Mouse (Mus musculus): ENCODE data around the gene Armh3. TPM values are rescaled to one million over a fixed set of nuclear protein-coding genes. Genes with fewer than 3 reads are reported as not detected.
"Not testable (repeated sequence)": the region's sequence is repeated elsewhere in the genome, so short reads cannot be mapped to it uniquely, and the experiment has no call there.

Armh3 gene
- polyA plus RNA-seq, 1 experiment from 2014 or later = 23.9 TPM

DNA sequence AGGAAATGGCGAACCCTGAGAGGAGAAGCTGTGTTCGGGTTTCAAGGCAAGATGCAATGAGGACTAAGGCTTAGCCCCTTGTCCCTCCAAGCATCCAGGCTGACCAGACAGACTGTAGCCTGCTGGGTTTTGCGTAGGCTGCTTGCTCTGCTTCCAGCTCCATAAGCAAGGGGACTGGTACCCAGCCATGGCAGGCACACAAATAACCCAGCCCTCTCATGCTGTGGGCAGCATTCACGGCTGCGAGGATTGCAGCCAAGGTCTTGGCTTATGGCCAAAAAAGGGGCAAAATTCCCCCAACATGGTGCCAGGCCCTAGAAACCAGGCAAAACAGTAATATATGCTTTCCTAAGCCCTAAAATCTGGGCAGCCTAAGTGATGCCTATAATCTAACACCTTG is 176.5 kb downstream of the Armh3 start:
- H3K9ac ChIP-seq = no peak overlapping the region
- H3K27ac ChIP-seq = no peak overlapping the region
- WGBS = 64% methylated on average over 5 of the region's 5 CpGs

DNA sequence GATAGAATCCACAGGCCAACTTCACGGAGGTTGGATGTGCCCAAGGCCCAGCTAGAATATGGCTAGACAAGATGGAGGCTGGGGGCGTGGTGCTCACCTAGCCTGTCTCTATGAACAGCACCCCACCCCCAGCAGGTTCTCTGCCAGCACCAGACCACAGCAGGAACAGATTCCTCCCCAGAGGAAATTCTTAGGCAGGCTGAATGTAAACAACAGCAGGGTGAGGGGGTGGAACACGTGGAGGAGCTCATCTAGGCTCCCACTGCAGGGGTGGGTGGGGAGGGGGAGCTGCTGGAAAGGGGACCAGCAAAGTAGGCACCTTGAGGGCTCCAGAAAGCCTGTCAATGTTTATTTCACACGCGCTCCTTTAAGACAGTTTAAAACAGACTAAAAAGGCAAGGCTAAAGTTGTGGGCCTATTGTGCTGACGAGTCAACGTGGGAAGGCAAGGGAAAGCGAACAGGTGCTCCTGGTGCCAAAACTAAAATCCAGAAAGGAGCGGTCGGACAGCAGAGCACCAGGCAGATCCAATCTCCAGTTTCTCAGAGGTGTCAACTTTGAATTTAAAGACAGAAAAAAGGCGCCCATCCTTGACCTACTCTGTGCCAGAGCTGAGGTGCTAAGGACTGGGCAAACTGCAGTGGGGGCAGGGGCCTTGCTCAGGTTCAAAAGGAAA is 180.3 kb downstream of the Armh3 start:
- peaks cover 23% of the 10 kb centered on the region for H3K27me3 ChIP-seq
- H3K36me3 ChIP-seq = peaks cover 14% of the 10 kb centered on the region; the same call in 1 of the 2 replicates
- H3K4me1 ChIP-seq (replicated peaks) = peaks cover 33% of the 10 kb centered on the region
- H3K9me3 ChIP-seq = no peaks in the 10 kb centered on the region
- no peak overlapping the region for H3K4me3 ChIP-seq
- no peak overlapping the region for H3K9ac ChIP-seq
- no peak overlapping the region for H3K27ac ChIP-seq
- WGBS = 77% methylated on average over 11 of the region's 11 CpGs
- H3K4me2 ChIP-seq = no peak overlapping the region
- no peak for ATAC-seq (ENCODE audit: low FRiP score)

More for the DNA sequence above, 176.5 kb downstream of the Armh3 start:
- H3K4me1 ChIP-seq (replicated peaks) = peaks cover 8% of the 10 kb centered on the region
- no peak overlapping the region for H3K4me3 ChIP-seq
- H3K4me2 ChIP-seq = no peak overlapping the region
- H3K27me3 ChIP-seq = 0 out of 2 replicates have a peak, but pooled peaks cover 3% of the 10 kb centered on the region
- H3K9me3 ChIP-seq = no peaks in the 10 kb centered on the region
- peaks cover 14% of the 10 kb centered on the region; the same call in 1 of the 2 replicates for H3K36me3 ChIP-seq
- no peak for ATAC-seq (ENCODE audit: low FRiP score)

DNA sequence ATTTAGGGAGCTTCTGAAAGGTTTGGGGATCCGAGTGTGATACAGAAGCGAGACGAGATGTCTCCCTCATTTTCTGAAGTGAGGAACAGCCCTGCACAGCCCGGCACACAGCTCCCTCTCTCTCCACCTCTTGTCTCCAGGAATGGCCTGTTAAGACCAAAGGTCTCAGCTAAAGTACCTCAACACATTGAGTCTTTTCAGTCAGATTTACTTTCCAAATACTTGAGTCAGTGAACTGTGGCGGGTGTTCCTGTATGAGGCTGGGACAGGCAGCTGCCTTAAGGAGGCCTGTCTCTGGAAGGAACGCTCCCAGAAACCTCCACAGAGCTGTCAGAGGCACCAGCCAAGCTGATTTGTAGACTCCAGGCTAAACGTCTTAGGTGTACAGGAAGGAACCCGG is 181.6 kb downstream of the Armh3 start:
- WGBS = 23% methylated on average over 8 of the region's 8 CpGs
- Histone ChIP-seq H3K4me1 (replicated peaks) (peaks cover 42% of the 10 kb centered on the region), H3K27ac (no peak overlapping the region), H3K36me3 (peaks cover 14% of the 10 kb centered on the region; the same call in 1 of the 2 replicates), H3K4me3 (no peak overlapping the region), H3K27me3 (peaks cover 23% of the 10 kb centered on the region), H3K9me3 (no peaks in the 10 kb centered on the region), H3K9ac (no peak overlapping the region), H3K4me2 (peak overlapping the region; percentile 87)
- ATAC-seq (ENCODE audit: low FRiP score) = no peak

DNA sequence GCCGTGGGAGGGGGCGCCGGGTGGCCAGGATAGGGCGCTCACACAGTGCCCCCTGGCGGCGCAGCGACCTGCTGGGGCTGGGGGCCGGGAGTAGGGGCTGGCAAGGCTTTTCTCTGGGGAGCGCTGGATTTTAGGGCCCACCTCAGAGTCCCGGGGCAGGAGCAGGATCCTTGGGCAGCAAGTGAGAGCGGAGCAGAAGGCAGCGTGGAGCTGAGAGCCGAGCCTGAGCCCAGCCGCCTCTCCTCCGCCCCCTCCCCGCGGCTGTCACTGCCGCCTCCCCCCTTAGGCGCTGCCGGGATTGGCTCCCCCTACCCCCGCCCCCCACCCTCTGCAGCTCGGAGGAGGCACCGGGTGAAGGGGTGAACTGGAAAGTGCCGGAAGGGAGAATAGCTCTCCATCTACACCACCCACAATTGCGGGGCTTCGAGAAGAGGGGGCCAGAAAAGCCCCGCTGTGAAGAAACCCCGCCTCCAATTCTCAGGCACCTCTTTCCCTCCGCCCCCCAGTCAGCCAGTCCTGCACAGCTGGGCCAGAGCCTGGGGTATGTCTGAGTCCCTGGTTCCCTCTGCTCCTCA is 182.4 kb downstream of the Armh3 start, which contains the start of gene Kcnip2:
TSS of gene Kcnip2 (minus strand) at position 231 of the 575 bp plus-strand sequence.
- Histone ChIP-seq H3K4me2 (peak within 1 kb of the TSS; percentile 87), H3K27ac (no peak within 1 kb of the TSS), H3K36me3 (peaks cover 14% of the 10 kb centered on the region; the same call in 1 of the 2 replicates), H3K9ac (peak within 1 kb of the TSS; percentile 75), H3K4me3 (peak within 1 kb of the TSS; percentile 46), H3K4me1 (replicated peaks) (peaks cover 46% of the 10 kb centered on the region), H3K9me3 (no peaks in the 10 kb centered on the region), H3K27me3 (peaks cover 23% of the 10 kb centered on the region)
- WGBS = 0% methylated on average over 20 of the region's 29 CpGs
- peak; percentile 37 for ATAC-seq (ENCODE audit: low FRiP score)

DNA sequence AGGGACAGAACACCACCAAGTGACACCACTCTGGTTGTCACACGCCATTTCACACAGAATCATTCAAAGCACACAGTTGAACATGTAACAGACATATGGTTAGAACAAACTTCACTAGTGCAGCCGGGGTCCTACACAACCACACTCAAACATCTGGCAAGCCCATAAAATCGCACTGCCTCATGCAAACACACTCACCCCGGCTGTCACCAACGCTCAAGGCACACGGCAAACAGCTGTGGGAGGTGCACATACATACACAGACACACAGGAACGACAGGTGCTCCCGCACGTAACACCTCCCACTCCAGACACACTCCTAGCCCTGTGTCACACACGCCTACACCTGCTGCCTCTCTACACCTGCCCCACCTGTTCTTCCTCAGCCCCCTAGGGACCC is 183.1 kb downstream of the Armh3 start:
- peak overlapping the region; percentile 75 for H3K9ac ChIP-seq
- peak overlapping the region; percentile 46 for H3K4me3 ChIP-seq
- WGBS = 63% methylated on average over 10 of the region's 10 CpGs
- ATAC-seq (ENCODE audit: low FRiP score) = no peak
- H3K36me3 ChIP-seq = peaks cover 14% of the 10 kb centered on the region; the same call in 1 of the 2 replicates
- H3K27ac ChIP-seq = no peak overlapping the region
- H3K4me2 ChIP-seq = peak overlapping the region; percentile 87
- no peaks in the 10 kb centered on the region for H3K9me3 ChIP-seq
- peaks cover 23% of the 10 kb centered on the region for H3K27me3 ChIP-seq
- H3K4me1 ChIP-seq (replicated peaks) = peaks cover 47% of the 10 kb centered on the region

DNA sequence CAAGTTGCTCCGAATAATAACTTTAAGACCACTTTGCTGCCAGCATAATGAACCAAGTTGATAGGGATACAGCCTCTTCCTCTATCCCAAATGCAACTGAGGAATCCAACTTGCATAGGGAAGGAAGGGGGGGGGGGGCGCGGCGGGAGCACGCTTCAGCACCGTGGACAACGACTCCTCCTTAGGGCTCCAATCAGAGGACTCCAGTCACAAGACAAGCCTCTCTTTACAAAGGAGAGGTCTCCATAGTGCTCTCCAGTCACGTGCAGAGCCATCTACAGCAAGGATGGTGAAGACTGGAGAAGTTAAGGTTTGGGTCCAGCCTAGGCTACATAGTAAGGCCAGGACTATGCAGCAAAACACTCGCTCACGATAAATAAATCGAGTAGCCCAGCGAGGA is 184.5 kb downstream of the Armh3 start:
- no peak for ATAC-seq (ENCODE audit: low FRiP score)
- H3K9ac ChIP-seq = no peak overlapping the region
- H3K9me3 ChIP-seq = no peaks in the 10 kb centered on the region
- H3K27ac ChIP-seq = no peak overlapping the region
- H3K36me3 ChIP-seq = peaks cover 6% of the 10 kb centered on the region; the same call in 1 of the 2 replicates
- 15% methylated on average over 11 of the region's 12 CpGs for WGBS
- peaks cover 47% of the 10 kb centered on the region for H3K4me1 ChIP-seq (replicated peaks)
- H3K27me3 ChIP-seq = peaks cover 23% of the 10 kb centered on the region
- H3K4me3 ChIP-seq = no peak overlapping the region
- H3K4me2 ChIP-seq = no peak overlapping the region

DNA sequence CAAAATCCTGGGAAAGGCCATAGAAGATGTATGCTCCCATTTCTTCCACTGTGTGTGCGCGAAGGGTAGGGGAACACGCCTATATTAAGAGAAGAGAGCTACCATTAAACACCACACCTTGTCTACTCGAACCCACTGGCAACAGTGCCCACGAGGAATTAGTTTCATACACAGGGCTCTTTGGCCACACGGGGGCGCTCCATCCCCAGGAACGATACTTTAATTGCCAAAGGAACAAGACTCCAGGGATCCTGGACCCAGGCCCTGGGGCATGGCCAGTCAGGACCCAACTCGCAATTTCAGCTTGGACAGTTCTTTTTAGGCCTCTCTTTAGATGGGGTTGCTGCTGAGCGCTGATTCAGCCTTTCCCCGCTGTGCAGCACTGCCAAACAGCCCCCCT is 185.0 kb downstream of the Armh3 start:
- no peaks in the 10 kb centered on the region for H3K9me3 ChIP-seq
- peak overlapping the region; percentile 71 for H3K4me2 ChIP-seq
- no peak overlapping the region for H3K4me3 ChIP-seq
- 4% methylated on average over 11 of the region's 11 CpGs for WGBS
- ATAC-seq (ENCODE audit: low FRiP score) = 0 out of 2 replicates have a peak, but pooled peaks have one; percentile 8
- no peak overlapping the region for H3K9ac ChIP-seq
- peaks cover 23% of the 10 kb centered on the region for H3K27me3 ChIP-seq
- H3K36me3 ChIP-seq = peaks cover under 1% of the 10 kb centered on the region; the same call in 1 of the 2 replicates
- no peak overlapping the region for H3K27ac ChIP-seq
- peaks cover 47% of the 10 kb centered on the region for H3K4me1 ChIP-seq (replicated peaks)

DNA sequence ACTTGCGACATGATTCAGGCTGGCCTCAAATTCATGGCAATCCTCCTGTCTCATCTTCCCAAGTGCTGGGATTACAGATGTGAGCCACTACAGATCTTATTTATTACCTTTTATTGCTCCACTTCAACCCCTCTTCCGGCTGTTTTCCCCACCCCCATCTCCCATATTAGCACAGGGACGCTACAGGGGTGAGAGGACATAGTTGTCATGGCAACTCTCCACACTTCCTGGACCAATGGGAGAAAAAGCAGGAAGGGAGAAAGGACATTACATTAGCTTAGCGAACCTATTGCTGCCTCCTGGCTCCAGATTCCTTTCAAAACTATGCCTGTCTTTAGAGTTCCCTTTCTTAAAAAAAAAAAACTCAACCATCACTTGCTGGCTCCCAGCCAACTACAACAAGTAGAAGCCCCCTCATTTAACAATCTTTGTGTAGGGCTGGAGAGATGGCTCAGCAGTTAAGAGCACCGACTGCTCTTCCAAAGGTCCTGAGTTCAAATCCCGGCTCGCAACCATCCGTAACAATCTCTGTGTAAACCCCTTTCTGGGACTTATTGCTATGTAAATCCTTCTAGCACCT is 185.5 kb downstream of the Armh3 start:
- H3K4me3 ChIP-seq = peak overlapping the region; percentile 39
- peak overlapping the region; percentile 71 for H3K4me2 ChIP-seq
- no peaks in the 10 kb centered on the region for H3K36me3 ChIP-seq
- ATAC-seq (ENCODE audit: low FRiP score) = no peak
- peaks cover 23% of the 10 kb centered on the region for H3K27me3 ChIP-seq
- WGBS = 14% methylated on average over 8 of the region's 8 CpGs
- no peaks in the 10 kb centered on the region for H3K9me3 ChIP-seq
- H3K27ac ChIP-seq = 0 out of 2 replicates have a peak overlapping the region, but pooled peaks have one; percentile 12
- peaks cover 47% of the 10 kb centered on the region for H3K4me1 ChIP-seq (replicated peaks)
- H3K9ac ChIP-seq = peak overlapping the region; percentile 67

DNA sequence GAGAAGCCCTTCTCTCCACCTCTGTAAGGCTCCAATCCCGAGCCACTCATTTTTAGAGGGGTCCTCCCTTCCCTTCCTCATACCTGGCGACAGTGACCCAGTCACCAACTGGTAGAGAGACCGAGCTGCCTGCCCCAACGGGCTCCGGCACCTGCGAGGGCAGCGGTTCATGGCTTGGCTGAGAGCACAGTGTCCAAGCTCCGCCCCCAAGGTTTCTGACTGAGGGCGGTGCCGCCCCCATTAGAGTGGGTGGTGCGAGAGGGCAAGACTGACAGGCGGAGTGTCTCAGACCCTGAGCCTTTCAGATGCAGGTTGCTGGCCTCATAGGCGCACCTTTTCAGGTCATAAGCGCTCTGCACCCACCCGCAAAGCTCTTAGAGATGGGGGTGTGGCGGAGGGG is 186.2 kb downstream of the Armh3 start:
- H3K4me3 ChIP-seq = peak overlapping the region; percentile 39
- peak; percentile 25; the same call in 1 of the 2 replicates for ATAC-seq (ENCODE audit: low FRiP score)
- 0 out of 2 replicates have a peak overlapping the region, but pooled peaks have one; percentile 12 for H3K27ac ChIP-seq
- H3K36me3 ChIP-seq = no peaks in the 10 kb centered on the region
- H3K9ac ChIP-seq = peak overlapping the region; percentile 67
- H3K9me3 ChIP-seq = no peaks in the 10 kb centered on the region
- H3K4me2 ChIP-seq = peak overlapping the region; percentile 71
- 3% methylated on average over 16 of the region's 16 CpGs for WGBS
- peaks cover 20% of the 10 kb centered on the region for H3K27me3 ChIP-seq
- peaks cover 47% of the 10 kb centered on the region for H3K4me1 ChIP-seq (replicated peaks)

DNA sequence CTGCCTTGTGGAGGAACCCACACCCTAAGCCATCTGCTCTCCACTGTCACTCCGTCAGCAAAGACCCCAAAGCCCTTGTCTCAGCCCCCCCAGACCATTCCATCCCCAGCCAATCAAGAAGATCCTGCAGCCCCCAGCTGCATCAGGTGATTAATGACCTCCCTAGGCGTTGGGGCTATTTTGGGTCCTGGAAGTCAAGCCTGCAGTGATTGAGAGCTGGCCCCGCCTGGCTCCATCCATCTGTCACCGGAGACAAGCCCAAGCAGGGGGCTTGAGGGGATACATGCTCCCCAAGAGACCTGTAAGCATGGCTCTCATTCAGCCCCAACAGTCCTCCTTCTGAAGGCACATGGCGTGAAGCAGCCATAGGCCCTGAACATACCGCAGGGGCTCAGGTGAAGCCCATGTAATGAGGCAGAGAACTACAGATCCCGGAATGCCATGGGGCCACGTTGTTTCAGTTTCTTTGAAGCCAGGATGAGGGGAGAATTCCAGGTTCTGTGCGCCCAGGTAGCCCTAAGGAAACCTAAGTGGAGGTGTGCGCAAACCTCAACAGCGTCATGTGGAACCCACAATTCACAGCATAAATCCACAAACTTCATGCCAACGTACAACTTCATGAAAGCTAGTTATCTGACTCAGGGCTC is 187.1 kb downstream of the Armh3 start:
- Histone ChIP-seq H3K9ac (no peak overlapping the region), H3K9me3 (no peaks in the 10 kb centered on the region), H3K4me1 (replicated peaks) (peaks cover 40% of the 10 kb centered on the region), H3K27me3 (peaks cover 20% of the 10 kb centered on the region), H3K36me3 (no peaks in the 10 kb centered on the region), H3K27ac (no peak overlapping the region), H3K4me3 (no peak overlapping the region), H3K4me2 (no peak overlapping the region)
- no peak for ATAC-seq (ENCODE audit: low FRiP score)
- WGBS = 50% methylated on average over 12 of the region's 12 CpGs

DNA sequence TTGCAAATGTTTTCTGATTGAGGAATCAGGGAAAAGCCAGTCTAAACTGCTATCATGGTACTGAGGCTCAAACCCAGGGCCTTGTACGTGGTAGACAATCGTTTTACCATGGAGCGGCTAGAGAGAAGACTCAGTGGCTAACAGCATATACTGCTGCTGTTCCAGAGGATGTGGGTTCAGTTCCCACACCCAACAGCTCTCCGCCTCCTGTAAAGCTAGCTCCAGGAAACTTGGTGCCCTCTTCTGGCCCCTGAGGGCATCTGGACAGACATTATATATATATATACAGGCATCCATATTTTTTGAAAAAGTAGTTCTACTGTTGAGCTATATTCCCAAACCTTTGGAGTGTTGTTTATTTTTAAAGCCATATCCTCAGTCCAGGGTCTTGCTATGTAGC is 190.6 kb downstream of the Armh3 start:
- no peak overlapping the region for H3K4me2 ChIP-seq
- H3K36me3 ChIP-seq = no peaks in the 10 kb centered on the region
- ATAC-seq (ENCODE audit: low FRiP score) = no peak
- no peaks in the 10 kb centered on the region for H3K9me3 ChIP-seq
- H3K4me3 ChIP-seq = no peak overlapping the region
- H3K4me1 ChIP-seq (replicated peaks) = peaks cover 33% of the 10 kb centered on the region
- no peaks in the 10 kb centered on the region for H3K27me3 ChIP-seq
- H3K27ac ChIP-seq = no peak overlapping the region
- 97% methylated on average over 4 of the region's 4 CpGs for WGBS
- H3K9ac ChIP-seq = no peak overlapping the region

DNA sequence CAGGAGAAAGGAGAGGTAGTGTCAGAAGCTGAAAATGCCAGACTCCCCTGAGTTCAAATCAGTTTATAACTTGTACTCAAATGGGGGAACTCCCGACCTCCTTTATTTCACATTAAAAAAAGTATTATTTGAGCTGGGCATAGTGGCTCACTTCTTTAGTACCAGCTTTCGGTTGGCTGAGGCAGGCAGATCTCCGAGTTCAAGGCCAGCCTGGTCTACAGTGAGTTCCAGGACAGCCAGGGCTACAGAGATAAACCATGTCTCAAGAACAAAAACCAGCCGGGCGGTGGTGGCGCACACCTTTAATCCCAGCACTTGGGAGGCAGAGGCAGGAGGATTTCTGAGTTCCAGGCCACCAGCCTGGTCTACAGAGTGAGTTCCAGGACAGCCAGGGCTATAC is 192.5 kb downstream of the Armh3 start:
- H3K4me3 ChIP-seq; H3K9me3 ChIP-seq; ATAC-seq (ENCODE audit: low FRiP score); H3K4me2 ChIP-seq; H3K36me3 ChIP-seq; H3K27ac ChIP-seq; H3K27me3 ChIP-seq; H3K9ac ChIP-seq: not testable (repeated sequence)
- 93% methylated on average over 6 of the region's 6 CpGs for WGBS
- peaks cover 14% of the 10 kb centered on the region; the same call in 1 of the 2 replicates for H3K4me1 ChIP-seq (replicated peaks)

Data from hindbrain, embryonic 13.5 days (tissue).